Mouse (Mus musculus) olfactory bulb, adult 2 months (tissue): ENCODE measurements around the gene Slc45a3. TPM values are rescaled to one million over a fixed set of nuclear protein-coding genes. Genes with fewer than 3 reads are reported as not detected.

ENCODE experiments used
- H3K27ac ChIP-seq: fragments of 200-500 bp; 2 replicates; pipeline ENCODE4 v1.5.1; 2012; ENCODE audit warnings: low read depth, low read length; ENCODE audit not compliant: insufficient read depth
- H3K4me1 ChIP-seq: fragments of 200-500 bp; 2 replicates; pipeline ENCODE4 v1.6.1; 2012; ENCODE audit warnings: low read length; ENCODE audit not compliant: control insufficient read depth, insufficient read depth
- H3K4me3 ChIP-seq: fragments of 200-500 bp; 2 replicates; pipeline ENCODE4 v1.5.1; 2012; ENCODE audit warnings: mild to moderate bottlenecking, low read depth, low read length, moderate library complexity; ENCODE audit not compliant: insufficient read depth
- CTCF ChIP-seq: fragments of 200-500 bp; IDR thresholded peaks from 2 replicates; pipeline ENCODE4 v1.5.1; 2012; ENCODE audit warnings: low read depth, mild to moderate bottlenecking, low read length, moderate library complexity; ENCODE audit not compliant: insufficient read depth
- POLR2A ChIP-seq: fragments of 200-500 bp; IDR thresholded peaks from 2 replicates; pipeline ENCODE4 v1.6.1; 2012; ENCODE audit warnings: mild to moderate bottlenecking, low read depth, low read length, moderate library complexity; ENCODE audit not compliant: insufficient read depth
- WGBS: fragments of 180-500 bp; shearing (Covaris S2); methylation state at CpG from one replicate; pipeline ENCODE4 v1.1.7; 2018; 5-methylcytosine and 5-hydroxymethylcytosine counted together
- polyA plus RNA-seq: library from polyadenylated mRNA; stranded (reverse); fragments of >200 nt; gene quantifications from 2 replicates; pipeline ENCODE4 v1.2.4, GENCODE M21; 2012; ENCODE audit warnings: low replicate concordance; ENCODE audit not compliant: missing spikeins, insufficient read depth, insufficient read length

The Slc45a3 gene
- polyA plus RNA-seq, 1 experiment = not detected

DNA sequence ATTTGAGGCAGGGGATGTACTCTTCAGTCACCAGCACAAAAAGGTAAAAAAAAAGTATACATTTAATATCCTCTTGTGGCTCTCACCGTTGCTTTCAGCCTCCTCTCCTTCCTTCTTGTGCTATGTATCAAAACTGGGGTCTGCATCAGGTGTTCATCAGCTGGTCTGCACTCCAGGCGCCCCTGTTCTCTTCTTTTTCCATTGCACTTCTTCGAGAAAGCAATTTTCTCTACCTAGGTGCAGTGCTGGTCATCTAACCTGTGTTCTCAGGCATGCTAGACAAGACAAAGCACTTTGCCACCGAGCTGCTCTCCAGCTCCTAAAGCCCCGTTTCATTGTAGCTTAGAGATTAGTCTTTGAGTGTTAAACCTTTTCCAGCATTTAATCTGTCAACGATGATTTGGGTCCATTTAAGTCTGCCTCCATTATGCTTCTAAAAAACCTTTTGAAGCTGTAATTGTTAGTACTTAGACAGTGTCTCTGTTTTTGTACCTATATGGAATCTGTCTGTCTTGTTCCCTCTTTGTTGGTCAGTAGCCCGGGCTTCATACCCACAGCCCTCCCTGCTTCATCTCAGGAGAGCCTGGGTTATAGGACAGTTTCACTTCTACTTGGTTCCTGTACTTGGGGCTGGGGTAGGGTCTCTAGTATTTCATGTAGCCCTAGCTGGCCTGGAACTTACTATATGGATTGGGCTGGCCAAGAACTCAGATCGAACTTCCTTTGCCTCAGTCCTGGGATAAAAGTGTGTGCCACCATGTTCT is 46.3 kb downstream of the Slc45a3 start:
- TF ChIP-seq POLR2A = no peak
- TF ChIP-seq CTCF = no peak
- no peaks in the 10 kb centered on the region for H3K4me1 ChIP-seq
- H3K4me3 ChIP-seq = peak overlapping the region; percentile 26
- WGBS = 31% methylated on average over 8 of the region's 8 CpGs
- H3K27ac ChIP-seq = no peak overlapping the region

DNA sequence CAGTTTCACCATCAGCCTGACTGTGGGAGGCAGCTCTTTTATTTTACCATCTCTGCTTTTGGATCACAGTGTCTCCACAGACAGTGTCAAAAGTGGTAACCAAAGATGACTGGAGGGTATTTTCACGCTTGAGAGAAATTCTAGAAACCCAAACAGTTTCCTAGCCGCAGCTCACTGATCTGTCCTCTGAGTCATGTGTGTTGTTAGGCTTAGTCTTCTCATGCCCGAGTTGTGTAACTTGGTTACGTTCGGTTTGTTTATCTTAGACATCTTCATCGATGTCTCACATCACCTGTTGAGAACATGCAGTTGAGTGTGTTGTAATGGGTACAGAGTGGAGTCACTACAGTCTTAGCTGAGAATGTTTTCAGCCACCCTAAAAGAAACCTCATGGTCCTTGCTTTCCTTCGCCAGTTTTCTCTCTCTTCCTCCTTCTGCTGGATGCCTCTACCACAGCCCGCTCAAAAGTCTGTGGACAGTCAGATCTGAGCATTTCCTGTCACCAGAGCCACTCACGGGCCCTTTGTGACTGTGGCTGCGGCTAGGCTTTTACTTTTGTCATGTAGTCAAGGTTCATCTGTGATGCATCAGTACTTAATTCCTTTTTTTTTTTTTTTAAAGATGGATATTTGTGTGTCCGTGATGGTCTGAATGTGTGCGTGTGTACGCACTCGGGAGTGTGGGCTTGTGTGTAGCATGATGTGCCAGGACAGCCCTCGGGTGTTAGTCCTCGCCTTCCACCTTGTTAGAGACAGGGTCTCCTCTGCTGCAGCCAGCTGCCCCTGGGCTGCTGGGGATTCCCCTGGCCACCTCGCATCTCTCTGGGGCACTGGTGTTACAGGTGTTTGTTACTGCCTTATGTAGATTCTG is 48.1 kb downstream of the Slc45a3 start:
- 76% methylated on average over 17 of the region's 17 CpGs for WGBS
- no peak for TF ChIP-seq CTCF
- no peak for TF ChIP-seq POLR2A
- Histone ChIP-seq H3K4me1 (no peaks in the 10 kb centered on the region), H3K27ac (no peak overlapping the region), H3K4me3 (no peak overlapping the region)

DNA sequence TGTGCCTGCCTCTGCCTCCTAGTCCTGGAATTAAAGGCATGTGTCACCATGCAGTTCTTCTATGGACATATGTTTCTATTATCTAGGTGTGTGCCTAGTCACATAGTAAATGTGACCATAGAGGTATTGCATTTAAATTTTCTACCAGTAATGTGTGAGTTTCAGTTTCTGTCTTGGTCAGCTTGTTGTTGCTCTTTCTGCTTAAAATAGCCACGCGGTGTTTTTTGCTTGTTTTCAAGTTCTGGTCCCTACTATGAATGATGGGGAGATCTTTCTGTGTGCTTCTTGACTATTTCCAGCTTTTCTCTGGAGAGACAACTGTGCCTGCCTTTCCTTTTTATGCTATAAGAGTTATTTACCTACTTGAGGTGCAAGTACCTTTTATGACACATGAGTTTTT is 49.0 kb downstream of the Slc45a3 start:
- no peak for TF ChIP-seq POLR2A
- no peak for TF ChIP-seq CTCF
- Histone ChIP-seq H3K27ac (no peak overlapping the region), H3K4me1 (no peaks in the 10 kb centered on the region), H3K4me3 (no peak overlapping the region)
- WGBS = 85% methylated on average over 2 of the region's 2 CpGs

DNA sequence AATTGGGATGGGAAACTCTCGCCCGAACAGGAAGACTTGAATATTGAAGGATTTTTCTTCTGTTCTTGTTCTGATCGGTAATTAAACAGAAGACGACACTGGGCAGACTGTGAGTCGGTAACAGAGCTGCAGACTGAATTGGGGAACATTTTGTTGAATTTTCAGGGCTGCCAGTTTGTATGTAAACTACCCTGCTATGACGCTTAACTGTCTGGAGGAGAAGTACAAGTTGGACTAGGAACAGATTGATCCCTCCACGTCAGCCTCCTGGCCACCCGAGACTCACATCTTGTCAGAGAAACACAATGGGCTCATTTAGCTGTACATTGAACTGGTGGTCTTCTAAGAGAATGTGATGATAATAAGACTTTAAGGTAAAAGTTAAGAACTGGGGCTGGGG is 50.1 kb downstream of the Slc45a3 start:
- no peak overlapping the region for H3K4me3 ChIP-seq
- no peak for TF ChIP-seq CTCF
- no peak for TF ChIP-seq POLR2A
- no peaks in the 10 kb centered on the region for H3K4me1 ChIP-seq
- H3K27ac ChIP-seq = no peak overlapping the region
- 67% methylated on average over 8 of the region's 8 CpGs for WGBS

DNA sequence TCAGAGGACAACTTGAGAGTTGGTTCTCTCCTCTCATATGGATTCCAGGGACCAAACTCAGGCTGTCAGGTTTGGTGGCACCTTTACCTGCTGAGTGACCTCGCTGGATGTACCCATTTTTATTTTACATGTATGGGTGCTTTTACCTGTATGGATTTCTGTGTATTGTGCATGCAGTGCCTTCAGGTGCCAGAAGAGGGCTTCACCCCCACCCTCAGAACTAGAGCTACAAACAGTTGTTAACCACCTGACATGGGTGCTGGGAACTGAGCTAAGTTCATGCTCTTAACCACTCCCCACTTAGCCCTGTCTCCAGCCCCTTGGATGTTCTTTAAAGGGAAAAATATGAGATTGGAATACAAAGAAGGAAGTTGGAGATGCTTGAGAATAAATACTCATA is 52.0 kb downstream of the Slc45a3 start:
- TF ChIP-seq CTCF = no peak
- 84% methylated on average over 1 of the region's 1 CpGs for WGBS
- H3K4me1 ChIP-seq = no peaks in the 10 kb centered on the region

DNA sequence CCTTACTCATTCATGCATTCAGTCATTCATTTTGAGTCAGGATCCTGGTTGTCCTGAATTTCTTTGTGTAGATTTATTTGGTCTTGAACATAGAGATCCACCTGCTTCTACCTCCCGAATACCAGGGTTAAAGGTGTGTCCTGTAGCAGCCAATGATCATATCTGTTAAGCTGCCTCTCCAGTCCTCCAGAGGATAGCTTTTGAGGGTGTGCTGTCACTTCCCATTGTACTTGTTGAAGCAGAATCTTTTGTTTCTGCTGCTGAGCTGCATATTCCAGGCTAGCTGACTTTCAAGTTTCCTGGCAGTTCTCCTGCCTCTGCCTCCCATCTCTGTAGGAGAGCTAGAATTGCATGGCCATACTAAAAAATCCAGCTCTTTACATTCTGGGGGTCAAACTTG is 53.9 kb downstream of the Slc45a3 start:
- Histone ChIP-seq H3K27ac (no peak overlapping the region), H3K4me1 (no peaks in the 10 kb centered on the region), H3K4me3 (no peak overlapping the region)
- WGBS = 100% methylated on average over 1 of the region's 1 CpGs
- TF ChIP-seq CTCF = no peak
- no peak for TF ChIP-seq POLR2A

More for the DNA sequence above, 52.0 kb downstream of the Slc45a3 start:
- H3K27ac ChIP-seq = no peak overlapping the region
- H3K4me3 ChIP-seq = no peak overlapping the region

DNA sequence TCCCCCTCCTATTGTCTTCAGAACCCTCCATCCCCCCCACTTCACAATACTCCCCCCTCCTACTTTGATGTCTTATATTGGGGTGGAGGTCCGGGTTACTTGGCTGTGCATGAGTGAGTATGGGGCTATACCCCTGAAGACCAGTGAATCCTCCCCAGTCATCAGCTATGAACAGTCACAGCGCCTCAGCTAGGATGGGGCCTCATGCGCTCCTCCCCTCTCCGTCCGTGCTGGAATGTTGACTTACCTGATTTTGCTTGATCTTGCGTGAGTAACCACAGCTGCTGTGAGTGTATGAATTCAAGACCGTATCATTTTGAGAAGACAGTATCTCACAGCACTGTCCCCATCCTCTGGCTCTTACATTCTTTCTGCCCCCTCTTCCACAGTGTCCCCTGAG is 57.1 kb downstream of the Slc45a3 start:
- WGBS = 96% methylated on average over 7 of the region's 7 CpGs
- TF ChIP-seq POLR2A (no peak), CTCF (no peak)
- H3K4me1 ChIP-seq = no peaks in the 10 kb centered on the region
- no peak overlapping the region for H3K4me3 ChIP-seq
- no peak overlapping the region for H3K27ac ChIP-seq

DNA sequence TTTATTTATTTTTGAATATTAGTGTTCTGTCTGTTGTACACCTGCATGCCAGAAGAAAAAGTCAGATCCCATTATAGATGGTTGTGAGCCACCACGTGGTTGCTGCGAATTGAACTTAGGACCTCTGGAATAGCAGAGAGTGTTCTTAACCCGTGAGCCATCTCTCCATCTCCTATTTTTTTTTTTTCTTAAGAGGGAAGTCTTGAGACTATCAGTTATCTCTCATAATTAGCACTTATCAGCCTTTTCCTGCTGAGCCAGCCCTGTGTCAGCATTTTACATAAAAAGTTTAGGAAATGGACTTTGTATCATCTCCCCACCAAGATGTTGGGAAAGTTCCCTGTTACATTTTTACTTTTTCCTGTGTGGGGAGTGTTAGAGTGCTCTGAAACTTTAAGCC is 59.3 kb downstream of the Slc45a3 start:
- TF ChIP-seq CTCF (no peak), POLR2A (no peak)
- no peak overlapping the region for H3K4me3 ChIP-seq
- H3K4me1 ChIP-seq = no peaks in the 10 kb centered on the region
- 86% methylated on average over 3 of the region's 3 CpGs for WGBS
- H3K27ac ChIP-seq = no peak overlapping the region
